Mouse (Mus musculus) inflammation-experienced regulatory T-cells, adult 16 weeks (primary cell): ENCODE measurements around the gene Fbln7. TPM values are rescaled to one million over a fixed set of nuclear protein-coding genes. Genes with fewer than 3 reads are reported as not detected.

Source experiments
- polyA plus RNA-seq: library from polyadenylated mRNA; unstranded; fragments of 100-300 nt; shearing (Covaris generic); gene quantifications from one replicate; pipeline ENCODE4 v1.2.1, GENCODE M21; 2017

Gene Fbln7
- polyA plus RNA-seq: not detected

DNA sequence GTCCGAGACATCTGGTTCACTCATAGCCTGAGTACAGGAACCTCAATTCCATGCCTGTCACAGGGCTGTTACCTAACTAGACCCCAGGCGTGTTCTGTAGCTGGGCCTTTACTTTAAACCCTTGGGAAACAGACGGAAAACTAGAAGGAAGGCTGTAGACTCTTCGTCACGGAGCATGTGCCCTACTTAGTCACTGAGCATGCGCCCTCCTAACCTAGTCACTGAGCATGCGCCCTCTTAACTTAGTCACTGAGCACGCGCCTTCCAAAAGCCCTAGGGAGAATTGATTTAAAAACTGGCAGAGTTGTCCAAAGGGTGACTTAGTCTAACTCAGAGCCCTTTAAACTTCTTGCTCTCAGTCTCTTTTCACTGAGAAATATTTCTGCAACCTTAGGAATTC, at the start of gene Fbln7:
Gene Fbln7, plus strand, starts transcription at position 346 of the 400 bp plus-strand sequence.

GRCm38 (mm10) chr2:128817786-128818681, 44.7 kb upstream of the Fbln7 start, which contains the start of gene Tmem87b:
Gene Tmem87b (plus strand): TSS chr2:128818118.

GRCm38 (mm10) chr2:128943538-128944528, 81.1 kb downstream of the Fbln7 start, which contains the start of gene Zc3h8:
Gene Zc3h8 (minus strand): TSS chr2:128944077.

Other genes starting within 250 kb of the Fbln7 start
- gene Anapc1, start 175.6 kb upstream of the Fbln7 start, polyA plus RNA-seq: 115 TPM
- 2.2 TPM for gene Mertk, start 164.0 kb upstream of the Fbln7 start, polyA plus RNA-seq
- gene Tmem87b, start 44.9 kb upstream of the Fbln7 start, polyA plus RNA-seq: 37.8 TPM
- 11.8 TPM for gene Zc3h8, start 81.1 kb downstream of the Fbln7 start, polyA plus RNA-seq
- 4.4 TPM for gene Zc3h6, start 104.4 kb downstream of the Fbln7 start, polyA plus RNA-seq
- 2.5 TPM for gene Gm10762, start 104.7 kb downstream of the Fbln7 start, polyA plus RNA-seq
- not detected for gene Vinac1, start 185.2 kb downstream of the Fbln7 start, polyA plus RNA-seq
- 2.0 TPM for gene Ttl, start 203.0 kb downstream of the Fbln7 start, polyA plus RNA-seq
- gene Polr1b, start 238.0 kb downstream of the Fbln7 start, polyA plus RNA-seq: 39.3 TPM